ENCODE assay signal across 14 mouse cellular contexts in genomic region chr1:184621950-184622349, GRCm38 (mm10).
A peak's percentile ranks its signal among the peaks of the same experiment; 100 is the strongest.
DNase-seq lines count a peak whose midpoint lies in the region; ATAC-seq and TF ChIP-seq lines count a peak whose summit lies in the region.
"Had no signal": no experiment of that assay in that cellular context is flagged by ENCODE, and none has a peak within 500 bp of the region (broad histone marks: within the 10 kb centered on the region; RNA-seq: fewer than 3 reads in every experiment).

No protein-coding gene starts in this region.

- DNase-seq in adrenal gland, adult 2 months = peak; percentile 20
- DNase-seq in adrenal gland, adult 18-20 months (ENCODE audit: low spot score in 2 of 2) = no peak
- peak; percentile 57 to 60 for DNase-seq in lung, adult 18-20 months
- DNase-seq in lung, adult 2 months = no peak
- no peak for DNase-seq in liver, postnatal 0 days
- no peak for DNase-seq in heart, postnatal 4 days
- DNase-seq: cerebellum, adult 8-10 months had no signal

- ATAC-seq in liver, postnatal 0 days = no peak
- peak; percentile 52 for ATAC-seq in megakaryocyte, adult 5-6 weeks (ENCODE audit: poor library complexity, severe bottlenecking)
- ATAC-seq in midbrain, embryonic 16.5 days = no peak

- H3K4me3 ChIP-seq in lung, adult 2 months (replicated peaks; ENCODE audit: extremely low read depth, low read depth, low read length) = no peak overlapping the region
- H3K4me3 ChIP-seq in liver, postnatal 0 days (ENCODE audit: low read depth, low read length) = no peak overlapping the region
- H3K4me3 ChIP-seq in midbrain, embryonic 16.5 days (ENCODE audit: low read depth, low read length) = no peak overlapping the region
- H3K4me3 ChIP-seq: embryonic facial prominence, embryonic 10.5 days; heart, embryonic 13.5 days; hindbrain, embryonic 13.5 days; limb, embryonic 10.5 days; megakaryocyte, embryonic 14.5 days had no signal

- no peak for TF ChIP-seq CTCF in lung, adult 2 months (IDR thresholded peaks at IDR 0.05; ENCODE audit: insufficient read depth, low read length)
- no peak for TF ChIP-seq CTCF in liver, postnatal 0 days (IDR thresholded peaks at IDR 0.05; ENCODE audit: low read depth)

- no peaks in the 10 kb centered on the region for H3K36me3 ChIP-seq in liver, postnatal 0 days (replicated peaks; ENCODE audit: insufficient read depth, low read length)
- H3K36me3 ChIP-seq in midbrain, embryonic 16.5 days (ENCODE audit: control insufficient read depth, insufficient read depth, low read length) = no peaks in the 10 kb centered on the region
- H3K36me3 ChIP-seq: embryonic facial prominence, embryonic 10.5 days; heart, embryonic 13.5 days; hindbrain, embryonic 13.5 days; limb, embryonic 10.5 days had no signal

- no peaks in the 10 kb centered on the region for H3K9me3 ChIP-seq in liver, postnatal 0 days (ENCODE audit: low read length)
- H3K9me3 ChIP-seq in midbrain, embryonic 16.5 days (replicated peaks; ENCODE audit: control insufficient read depth, low read length, poor library complexity, severe bottlenecking) = no peaks in the 10 kb centered on the region
- H3K9me3 ChIP-seq: embryonic facial prominence, embryonic 10.5 days; heart, embryonic 13.5 days; hindbrain, embryonic 13.5 days; limb, embryonic 10.5 days had no signal

- 0 out of 2 replicates have a peak overlapping the region, but pooled peaks have one; percentile 7 for H3K4me2 ChIP-seq in liver, postnatal 0 days (ENCODE audit: low read depth, low read length)
- no peak overlapping the region for H3K4me2 ChIP-seq in midbrain, embryonic 16.5 days (ENCODE audit: low read length)
- H3K4me2 ChIP-seq: heart, embryonic 13.5 days; hindbrain, embryonic 13.5 days had no signal

- 49% methylated on average over 15 of the region's 15 CpGs for WGBS in lung, adult 2 months
- 46% methylated on average over 15 of the region's 15 CpGs for WGBS in liver, postnatal 0 days (ENCODE audit: insufficient replicate concordance)
- WGBS in midbrain, embryonic 16.5 days = 83% methylated on average over 15 of the region's 15 CpGs

- no peaks in the 10 kb centered on the region; the same call in 1 of the 2 replicates for H3K4me1 ChIP-seq in lung, adult 2 months (ENCODE audit: control insufficient read depth, insufficient read depth, low read length)
- no peaks in the 10 kb centered on the region for H3K4me1 ChIP-seq in liver, postnatal 0 days (ENCODE audit: insufficient read depth)
- H3K4me1 ChIP-seq in midbrain, embryonic 16.5 days (ENCODE audit: control insufficient read depth, insufficient read depth, low read length) = no peaks in the 10 kb centered on the region
- H3K4me1 ChIP-seq: embryonic facial prominence, embryonic 10.5 days; hindbrain, embryonic 13.5 days had no signal

- TF ChIP-seq POLR2A in lung, adult 2 months (IDR thresholded peaks at IDR 0.05; ENCODE audit: borderline replicate concordance, extremely low read depth, low read depth, low read length) = no peak

- no peaks in the 10 kb centered on the region for H3K27me3 ChIP-seq in liver, postnatal 0 days (ENCODE audit: insufficient read depth, low read length)
- no peaks in the 10 kb centered on the region for H3K27me3 ChIP-seq in midbrain, embryonic 16.5 days (ENCODE audit: control insufficient read depth, insufficient read depth, low read depth, low read length)
- H3K27me3 ChIP-seq: heart, embryonic 13.5 days; hindbrain, embryonic 13.5 days had no signal

- H3K9ac ChIP-seq in liver, postnatal 0 days (replicated peaks) = no peak overlapping the region
- H3K9ac ChIP-seq in midbrain, embryonic 16.5 days (ENCODE audit: low read depth, low read length) = no peak overlapping the region
- H3K9ac ChIP-seq: heart, embryonic 13.5 days; hindbrain, embryonic 13.5 days had no signal

- TF ChIP-seq EP300 in liver, postnatal 0 days (IDR thresholded peaks at IDR 0.05; ENCODE audit: low read depth) = peak; percentile 27; the same call in 1 of the 2 replicates

- H3K27ac ChIP-seq in liver, postnatal 0 days (ENCODE audit: low read depth) = no peak overlapping the region
- H3K27ac ChIP-seq in midbrain, embryonic 16.5 days (ENCODE audit: low read length) = no peak overlapping the region
- H3K27ac ChIP-seq: embryonic facial prominence, embryonic 10.5 days; heart, embryonic 13.5 days; hindbrain, embryonic 13.5 days; limb, embryonic 10.5 days had no signal

Comparison
In these comparisons a context has a peak if more than half of its experiments do, and no peak if none do; other contexts are left out.
1. DNase-seq: peak in adrenal gland, adult 2 months (single experiment) and lung, adult 18-20 months (2 of 2); none in adrenal gland, adult 18-20 months (0 of 2), lung, adult 2 months (single experiment), liver, postnatal 0 days (single experiment) and heart, postnatal 4 days (single experiment).